Mouse (Mus musculus): ENCODE measurements at regions not wholly inside any gene's neighbourhood (a gene's known extent, or its start where the extent isn't known, plus 50 kb on each side); places are given as distances from the start of the nearest gene placed in this dataset.

- ATAC-seq (ENCODE audit: insufficient number of reproducible peaks, low FRiP score, low TSS enrichment, low read depth): no peak
- Histone ChIP-seq H3K4me2 (replicated peaks) (no peak overlapping the region), H3K27ac (replicated peaks) (no peak overlapping the region), H3K9ac (no peak overlapping the region), H3K36me3 (no peaks in the 10 kb centered on the region), H3K4me3 (replicated peaks) (no peak overlapping the region), H3K27me3 (no peaks in the 10 kb centered on the region), H3K9me3 (replicated peaks) (no peaks in the 10 kb centered on the region), H3K4me1 (no peaks in the 10 kb centered on the region)
- WGBS: 92% methylated on average over 5 of the region's 5 CpGs
These were observed 215.6 kb downstream of the Cog6 start for GRCm38 (mm10) chr3:52801446-52801845.

DNA sequence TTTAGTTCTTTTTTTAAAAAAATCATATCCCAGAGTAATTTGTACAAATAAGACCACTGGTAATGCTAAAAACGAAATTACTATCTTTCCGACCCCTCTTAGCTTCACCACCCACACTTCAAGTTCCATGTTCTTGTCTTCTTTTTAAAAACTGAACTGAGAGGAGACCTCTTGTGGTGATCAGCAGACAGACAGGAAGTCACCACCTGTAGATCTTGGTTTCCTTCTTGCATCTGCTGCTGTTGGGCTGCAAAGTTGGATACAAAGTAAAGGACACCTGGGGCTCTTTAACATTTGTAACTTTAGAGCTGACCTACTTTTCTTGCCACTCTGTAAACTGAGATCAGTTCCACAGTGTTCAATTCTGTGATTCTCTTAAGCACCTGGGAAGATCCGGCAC, 216.4 kb downstream of the Cog6 start:
- 77% methylated on average over 3 of the region's 3 CpGs for WGBS
- Histone ChIP-seq H3K4me3 (replicated peaks) (no peak overlapping the region), H3K4me2 (replicated peaks) (no peak overlapping the region), H3K9me3 (replicated peaks) (no peaks in the 10 kb centered on the region), H3K27me3 (no peaks in the 10 kb centered on the region), H3K9ac (no peak overlapping the region), H3K27ac (replicated peaks) (no peak overlapping the region), H3K36me3 (no peaks in the 10 kb centered on the region), H3K4me1 (no peaks in the 10 kb centered on the region)
- ATAC-seq (ENCODE audit: insufficient number of reproducible peaks, low FRiP score, low TSS enrichment, low read depth): no peak

DNA sequence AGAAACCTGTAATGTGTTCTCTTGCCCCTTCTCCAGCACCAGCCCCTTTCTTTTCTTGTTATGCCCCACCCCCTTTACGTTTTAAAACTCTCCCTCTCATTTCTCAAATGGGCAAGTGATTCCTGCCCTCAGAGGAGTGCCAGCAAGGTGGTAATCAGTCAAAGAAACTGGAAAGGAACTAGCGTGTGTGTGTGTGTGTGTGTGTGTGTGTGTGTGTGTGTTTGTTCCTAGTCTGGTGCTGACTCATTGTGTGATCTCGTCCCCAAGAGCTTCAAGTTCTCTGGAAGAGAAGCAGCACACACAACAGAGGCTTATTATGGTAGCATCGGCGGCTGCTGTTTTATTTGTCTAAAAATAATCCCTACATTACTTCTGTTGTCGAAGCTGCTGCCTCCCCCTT, 219.2 kb downstream of the Cog6 start:
- Histone ChIP-seq H3K27me3 (no peaks in the 10 kb centered on the region), H3K9me3 (replicated peaks) (no peaks in the 10 kb centered on the region), H3K27ac (replicated peaks) (no peak overlapping the region), H3K4me3 (replicated peaks) (no peak overlapping the region), H3K4me2 (replicated peaks) (no peak overlapping the region), H3K4me1 (no peaks in the 10 kb centered on the region), H3K9ac (no peak overlapping the region), H3K36me3 (no peaks in the 10 kb centered on the region)
- 31% methylated on average over 6 of the region's 6 CpGs for WGBS
- ATAC-seq (ENCODE audit: insufficient number of reproducible peaks, low FRiP score, low TSS enrichment, low read depth): no peak

GRCm38 (mm10) chr3:52797164-52797563, 219.9 kb downstream of the Cog6 start:
- Histone ChIP-seq H3K4me3 (replicated peaks) (no peak overlapping the region), H3K4me1 (no peaks in the 10 kb centered on the region), H3K27me3 (no peaks in the 10 kb centered on the region), H3K27ac (replicated peaks) (no peak overlapping the region), H3K4me2 (replicated peaks) (no peak overlapping the region), H3K36me3 (no peaks in the 10 kb centered on the region), H3K9me3 (replicated peaks) (no peaks in the 10 kb centered on the region), H3K9ac (no peak overlapping the region)
- no peak for ATAC-seq (ENCODE audit: insufficient number of reproducible peaks, low FRiP score, low TSS enrichment, low read depth)
- 85% methylated on average over 4 of the region's 4 CpGs for WGBS

- H3K4me2 ChIP-seq (replicated peaks): no peak overlapping the region
- H3K9me3 ChIP-seq (replicated peaks): no peaks in the 10 kb centered on the region
- H3K4me3 ChIP-seq (replicated peaks): no peak overlapping the region
- no peaks in the 10 kb centered on the region for H3K4me1 ChIP-seq
- 69% methylated on average over 3 of the region's 3 CpGs for WGBS
- no peaks in the 10 kb centered on the region for H3K27me3 ChIP-seq
- no peak overlapping the region for H3K9ac ChIP-seq
- no peaks in the 10 kb centered on the region for H3K36me3 ChIP-seq
- H3K27ac ChIP-seq (replicated peaks): no peak overlapping the region
- ATAC-seq (ENCODE audit: insufficient number of reproducible peaks, low FRiP score, low TSS enrichment, low read depth): no peak
These were observed 222.8 kb downstream of the Cog6 start for GRCm38 (mm10) chr3:52794218-52794617.

DNA sequence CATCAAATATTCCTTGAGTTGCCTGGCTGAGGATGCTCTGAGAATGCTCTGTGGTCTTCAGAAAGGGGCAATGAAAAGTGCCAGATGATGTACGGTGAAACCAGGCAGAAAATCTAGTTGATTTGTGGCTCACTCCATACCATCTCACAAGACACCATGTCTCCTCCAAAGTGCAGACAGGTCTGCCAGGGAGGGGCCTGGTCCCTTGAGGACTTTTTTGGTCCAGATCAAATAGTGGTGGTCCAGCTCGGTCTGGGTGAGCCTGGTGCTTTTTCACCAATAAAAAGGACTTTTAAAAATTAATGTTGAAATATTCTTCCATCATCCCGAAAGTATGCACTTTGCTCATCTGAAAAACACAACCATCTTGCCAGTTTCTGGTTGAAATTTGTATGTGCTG, 224.2 kb downstream of the Cog6 start:
- no peaks in the 10 kb centered on the region for H3K4me1 ChIP-seq
- ATAC-seq (ENCODE audit: insufficient number of reproducible peaks, low FRiP score, low TSS enrichment, low read depth): no peak
- H3K36me3 ChIP-seq: no peaks in the 10 kb centered on the region
- H3K9ac ChIP-seq: no peak overlapping the region
- no peak overlapping the region for H3K27ac ChIP-seq (replicated peaks)
- no peaks in the 10 kb centered on the region for H3K9me3 ChIP-seq (replicated peaks)
- H3K4me3 ChIP-seq (replicated peaks): no peak overlapping the region
- no peaks in the 10 kb centered on the region for H3K27me3 ChIP-seq
- H3K4me2 ChIP-seq (replicated peaks): no peak overlapping the region
- WGBS: 78% methylated on average over 3 of the region's 3 CpGs

GRCm38 (mm10) chr3:52792121-52792520, 224.9 kb downstream of the Cog6 start:
- H3K9ac ChIP-seq: no peak overlapping the region

DNA sequence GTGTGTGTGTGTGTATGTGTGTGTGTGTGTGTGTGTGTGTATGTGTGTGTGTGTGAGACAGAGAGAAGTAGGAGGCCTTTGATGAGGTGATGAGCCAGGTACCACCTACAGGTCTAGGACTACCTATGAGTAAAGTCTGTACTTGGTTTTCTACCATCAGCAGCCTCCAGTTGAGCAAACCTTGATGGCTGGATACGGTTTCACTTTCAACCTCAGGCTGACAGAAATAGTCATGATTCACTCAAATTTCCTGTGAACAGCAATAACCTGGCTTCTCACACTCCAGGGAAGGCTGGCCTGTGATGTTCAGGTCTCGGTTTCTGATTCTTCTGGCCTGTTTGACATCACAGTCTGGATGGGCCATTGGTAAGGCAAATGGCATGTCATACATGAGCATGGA, 226.1 kb downstream of the Cog6 start:
- H3K9ac ChIP-seq: no peak overlapping the region
- H3K27me3 ChIP-seq: no peaks in the 10 kb centered on the region
- H3K4me1 ChIP-seq: no peaks in the 10 kb centered on the region
- no peaks in the 10 kb centered on the region for H3K36me3 ChIP-seq
- no peaks in the 10 kb centered on the region for H3K9me3 ChIP-seq (replicated peaks)
- H3K4me3 ChIP-seq (replicated peaks): no peak overlapping the region
- no peak overlapping the region for H3K4me2 ChIP-seq (replicated peaks)
- WGBS: 84% methylated on average over 2 of the region's 2 CpGs
- no peak overlapping the region for H3K27ac ChIP-seq (replicated peaks)
- ATAC-seq (ENCODE audit: insufficient number of reproducible peaks, low FRiP score, low TSS enrichment, low read depth): no peak

More at GRCm38 (mm10) chr3:52792121-52792520, 224.9 kb downstream of the Cog6 start:
- Histone ChIP-seq H3K4me3 (replicated peaks) (no peak overlapping the region), H3K4me1 (no peaks in the 10 kb centered on the region), H3K27ac (replicated peaks) (no peak overlapping the region), H3K36me3 (no peaks in the 10 kb centered on the region), H3K4me2 (replicated peaks) (no peak overlapping the region), H3K9me3 (replicated peaks) (no peaks in the 10 kb centered on the region), H3K27me3 (no peaks in the 10 kb centered on the region)
- no peak for ATAC-seq (ENCODE audit: insufficient number of reproducible peaks, low FRiP score, low TSS enrichment, low read depth)
- 47% methylated on average over 5 of the region's 5 CpGs for WGBS

GRCm38 (mm10) chr3:52787964-52788760, 228.9 kb downstream of the Cog6 start:
- ATAC-seq (ENCODE audit: insufficient number of reproducible peaks, low FRiP score, low TSS enrichment, low read depth): no peak
- H3K4me2 ChIP-seq (replicated peaks): no peak overlapping the region
- 87% methylated on average over 10 of the region's 10 CpGs for WGBS
- H3K36me3 ChIP-seq: no peaks in the 10 kb centered on the region
- H3K4me3 ChIP-seq (replicated peaks): no peak overlapping the region
- H3K9me3 ChIP-seq (replicated peaks): no peaks in the 10 kb centered on the region
- H3K4me1 ChIP-seq: no peaks in the 10 kb centered on the region
- no peak overlapping the region for H3K27ac ChIP-seq (replicated peaks)
- H3K9ac ChIP-seq: no peak overlapping the region
- no peaks in the 10 kb centered on the region for H3K27me3 ChIP-seq

DNA sequence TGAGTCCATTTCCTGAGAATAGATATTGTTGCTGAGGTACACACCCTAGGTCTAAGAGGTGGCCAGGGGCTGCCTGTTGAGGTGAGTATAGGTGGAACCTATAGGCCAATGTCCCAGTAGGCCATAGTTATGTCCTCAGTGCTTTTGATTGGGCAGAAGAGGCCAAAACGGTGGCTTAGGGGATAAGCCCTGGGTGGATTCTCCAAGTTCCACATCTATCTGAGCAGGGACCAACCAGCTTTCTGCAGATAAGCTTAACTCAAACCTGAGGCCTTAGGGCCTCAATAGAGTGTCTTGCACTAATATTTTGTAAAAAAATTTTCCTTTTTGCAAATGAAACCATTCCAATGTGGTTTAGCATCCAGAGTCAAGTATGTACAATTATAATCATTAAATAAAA, 231.4 kb downstream of the Cog6 start:
- Histone ChIP-seq H3K9ac (no peak overlapping the region), H3K36me3 (no peaks in the 10 kb centered on the region), H3K9me3 (replicated peaks) (no peaks in the 10 kb centered on the region), H3K27me3 (no peaks in the 10 kb centered on the region), H3K4me1 (no peaks in the 10 kb centered on the region), H3K4me2 (replicated peaks) (no peak overlapping the region), H3K4me3 (replicated peaks) (no peak overlapping the region), H3K27ac (replicated peaks) (no peak overlapping the region)
- ATAC-seq (ENCODE audit: insufficient number of reproducible peaks, low FRiP score, low TSS enrichment, low read depth): no peak
- WGBS: 73% methylated on average over 1 of the region's 1 CpGs

- Histone ChIP-seq H3K4me2 (replicated peaks) (no peak overlapping the region), H3K27me3 (no peaks in the 10 kb centered on the region), H3K27ac (replicated peaks) (no peak overlapping the region), H3K9ac (no peak overlapping the region), H3K9me3 (replicated peaks) (no peaks in the 10 kb centered on the region), H3K4me3 (replicated peaks) (no peak overlapping the region), H3K4me1 (0 out of 2 replicates have a peak, but pooled peaks cover 5% of the 10 kb centered on the region), H3K36me3 (no peaks in the 10 kb centered on the region)
- no peak for ATAC-seq (ENCODE audit: insufficient number of reproducible peaks, low FRiP score, low TSS enrichment, low read depth)
- 51% methylated on average over 7 of the region's 7 CpGs for WGBS
These were observed 232.6 kb downstream of the Cog6 start for GRCm38 (mm10) chr3:52784476-52784875.

DNA sequence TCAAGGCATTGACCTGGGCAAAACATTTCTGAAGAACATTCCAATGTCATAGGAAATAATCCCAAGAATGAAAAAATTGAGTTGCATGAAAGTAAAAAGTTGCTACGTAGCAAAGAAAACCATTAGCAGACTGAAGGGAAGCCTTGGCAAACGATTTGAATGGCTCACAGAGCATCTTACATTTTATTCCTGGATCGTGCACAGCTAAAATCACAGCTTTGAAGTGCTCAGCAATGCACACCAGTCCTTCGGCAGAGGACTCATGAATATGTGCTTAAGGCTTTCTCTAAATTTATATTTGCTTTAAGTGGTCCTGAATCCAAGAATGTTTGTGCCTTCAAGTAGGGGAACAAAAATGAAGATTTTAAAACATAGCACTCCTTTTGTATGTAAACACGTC, 234.5 kb downstream of the Cog6 start:
- Histone ChIP-seq H3K27ac (replicated peaks) (no peak overlapping the region), H3K4me1 (0 out of 2 replicates have a peak, but pooled peaks cover 5% of the 10 kb centered on the region), H3K4me3 (replicated peaks) (no peak overlapping the region), H3K4me2 (replicated peaks) (no peak overlapping the region), H3K36me3 (no peaks in the 10 kb centered on the region), H3K9ac (no peak overlapping the region), H3K27me3 (no peaks in the 10 kb centered on the region), H3K9me3 (replicated peaks) (no peaks in the 10 kb centered on the region)
- ATAC-seq (ENCODE audit: insufficient number of reproducible peaks, low FRiP score, low TSS enrichment, low read depth): no peak
- 65% methylated on average over 5 of the region's 5 CpGs for WGBS

Measured in embryonic facial prominence, embryonic 15.5 days (tissue).